Mouse (Mus musculus): ENCODE results near the gene Fgf10.

DNA sequence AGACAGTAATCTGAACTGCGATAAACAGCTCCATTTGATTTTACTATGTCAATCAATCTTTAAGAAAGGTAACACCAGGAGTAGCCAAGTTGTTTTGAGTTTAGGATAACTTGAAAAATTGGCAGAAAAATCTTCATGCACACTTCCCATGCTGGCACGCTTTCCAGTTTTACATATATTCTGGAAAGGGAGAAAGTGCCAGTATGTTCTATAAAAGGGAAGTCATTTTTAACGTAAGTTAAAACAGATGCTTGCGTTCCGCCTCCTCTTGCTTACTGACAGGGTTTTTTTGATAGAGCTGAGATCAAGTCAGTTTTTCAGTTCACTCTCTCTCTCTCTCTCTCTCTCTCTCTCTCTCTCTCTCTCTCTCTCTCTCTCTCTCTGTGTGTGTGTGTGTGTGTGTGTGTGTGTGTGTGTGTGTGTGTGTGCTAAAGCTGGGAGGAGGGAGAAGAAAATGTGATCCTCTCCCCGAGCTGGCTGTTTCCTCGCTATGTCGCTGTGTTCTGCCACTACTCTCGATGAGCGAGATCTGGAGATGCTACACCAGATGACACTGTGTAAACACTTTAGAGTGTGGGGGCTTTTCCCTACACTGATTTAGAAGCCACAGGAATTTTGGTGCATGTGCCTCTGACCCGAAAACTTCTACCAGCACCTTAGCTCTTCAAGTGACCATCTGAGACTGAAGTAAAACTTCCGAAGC is 62.4 kb downstream of the Fgf10 start:
- TF ChIP-seq CTCF (IDR thresholded peaks at IDR 0.05; ENCODE audit: extremely low read depth, insufficient read length, insufficient replicate concordance, low read depth, low read length) (no peak), POLR2A (IDR thresholded peaks at IDR 0.05; ENCODE audit: low read depth, low read length) (no peak)

Measured in small intestine, adult 2 months (tissue).